Mouse (Mus musculus) layer of hippocampus, adult 2 months (tissue): ENCODE measurements around the gene Olfr477. TPM values are rescaled to one million over a fixed set of nuclear protein-coding genes. Genes with fewer than 3 reads are reported as not detected.
"Not testable (repeated sequence)": the region's sequence is repeated elsewhere in the genome, so short reads cannot be mapped to it uniquely, and the experiment has no call there.

Source experiments
- DNase-seq, 2 experiments: peaks; one replicate each; pipeline ENCODE4 v3.0.0; 2022; ENCODE audit warnings: low spot score in 2 of 2
- H3K27ac ChIP-seq: fragments of 200-600 bp; 2 replicates; pipeline ENCODE4 v1.8.1; 2022
- H3K4me3 ChIP-seq: fragments of 200-600 bp; 2 replicates; pipeline ENCODE4 v1.8.1; 2022; ENCODE audit warnings: mild to moderate bottlenecking
- CTCF ChIP-seq: fragments of 200-600 bp; conservative IDR thresholded peaks from 2 replicates; pipeline ENCODE4 v1.8.1; 2022; ENCODE audit warnings: antibody characterized with exemption, mild to moderate bottlenecking, moderate library complexity
- long read RNA-seq, 2 experiments: library from polyadenylated mRNA; stranded (forward); transcript quantifications; one replicate each; pipeline ENCODE4 v2.0.0; 2021; ENCODE audit warnings: borderline mapping rate in 2 of 2
- total RNA-seq, 2 experiments: library from RNA; stranded (reverse); gene quantifications; 2 replicates each; pipeline ENCODE4 v1.2.3; 2021

Gene Olfr477
- total RNA-seq = not detected
- long read RNA-seq, experiment 1 = 0 reads
- long read RNA-seq, experiment 2 = 0 reads

DNA sequence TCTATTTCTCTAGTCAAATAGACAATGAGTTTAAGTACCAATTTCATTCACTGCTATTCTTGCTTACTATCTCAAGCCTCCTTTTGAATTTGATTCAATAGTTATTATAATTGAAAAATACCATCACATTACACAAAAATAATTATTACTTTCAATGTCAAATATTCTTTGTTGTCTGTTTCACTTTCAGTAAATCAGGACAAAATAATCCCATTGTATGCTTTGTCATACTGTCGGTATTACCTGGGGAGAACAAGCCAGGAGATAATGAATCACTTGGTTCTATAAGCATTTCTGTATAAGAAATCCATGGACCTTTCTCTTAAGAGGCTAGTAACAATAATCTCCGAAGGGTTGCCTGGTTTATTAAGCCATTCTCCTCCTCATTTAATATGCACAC is at the start of gene Olfr477:
TSS of gene Olfr477 (plus strand) at position 301 of the 400 bp plus-strand sequence.
- no peak within 1 kb of the TSS for H3K4me3 ChIP-seq
- TF ChIP-seq CTCF = no peak

DNA sequence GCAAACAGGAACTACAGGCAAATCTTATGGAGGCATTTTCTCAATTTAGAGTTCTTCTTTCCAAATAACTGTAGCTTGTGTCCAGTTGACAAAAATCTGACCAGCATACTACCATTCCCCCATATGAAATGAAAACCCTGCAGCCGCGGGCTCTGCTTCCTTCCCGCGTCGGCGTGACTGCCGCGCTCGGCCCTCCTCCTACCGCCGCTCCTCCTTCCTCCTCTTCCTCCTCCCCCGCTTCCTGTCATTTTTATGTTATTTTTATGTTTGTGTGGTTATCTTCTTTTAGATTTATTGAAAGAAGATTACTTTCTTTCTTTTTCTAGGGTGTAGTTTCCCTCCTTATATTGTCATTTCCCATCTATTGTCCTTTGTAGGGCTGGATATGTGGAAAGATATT is 34.0 kb upstream of the Olfr477 start:
- H3K27ac ChIP-seq, H3K4me3 ChIP-seq, DNase-seq: not testable (repeated sequence)

More for the DNA sequence above, at the start of gene Olfr477:
- H3K27ac ChIP-seq = no peak within 1 kb of the TSS
- DNase-seq = no peak

DNA sequence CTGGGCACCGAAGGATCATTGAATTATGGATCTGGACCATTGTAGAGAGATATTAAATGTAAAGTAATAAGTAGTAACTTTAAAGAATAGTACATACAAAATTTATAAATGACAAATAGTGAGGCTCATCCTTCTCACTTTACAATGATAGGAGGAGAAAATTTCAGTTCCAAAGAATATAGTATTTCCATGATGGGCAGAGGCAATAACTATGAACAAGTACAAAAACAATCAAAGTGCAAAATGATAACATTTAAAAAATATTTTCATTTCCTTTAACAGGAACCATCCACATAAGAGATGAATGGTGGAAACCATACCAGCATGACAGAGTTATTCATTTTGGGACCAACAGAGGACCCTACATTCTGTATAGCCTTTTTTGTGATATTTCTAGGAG is 32.1 kb upstream of the Olfr477 start, which contains the start of gene Olfr474:
TSS of gene Olfr474 (plus strand) at position 301 of the 400 bp plus-strand sequence.
- DNase-seq = no peak
- no peak for TF ChIP-seq CTCF
- no peak within 1 kb of the TSS for H3K27ac ChIP-seq
- H3K4me3 ChIP-seq = no peak within 1 kb of the TSS

DNA sequence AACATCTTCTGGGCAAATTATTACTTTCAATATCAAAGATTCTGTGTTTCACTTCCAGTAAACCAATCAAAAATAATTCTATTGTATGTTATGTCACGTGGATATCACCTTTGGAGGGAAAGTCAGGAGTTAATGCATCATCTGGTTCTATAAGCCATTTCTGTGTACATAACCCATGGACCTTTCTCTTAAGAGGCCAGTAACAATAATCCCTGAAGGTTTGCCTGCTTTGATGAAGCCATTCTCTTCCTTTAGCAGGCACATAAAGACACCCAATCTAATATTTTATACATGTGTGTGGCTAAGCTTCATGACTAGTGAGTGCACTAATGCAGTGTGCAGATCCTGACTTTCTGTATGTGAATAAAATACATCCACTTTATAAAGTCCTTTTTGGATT is 22.0 kb upstream of the Olfr477 start, which contains the start of gene Olfr476:
TSS of gene Olfr476 (plus strand) at position 301 of the 400 bp plus-strand sequence.
- Histone ChIP-seq H3K4me3 (no peak within 1 kb of the TSS), H3K27ac (no peak within 1 kb of the TSS)
- no peak for DNase-seq
- TF ChIP-seq CTCF = no peak

DNA sequence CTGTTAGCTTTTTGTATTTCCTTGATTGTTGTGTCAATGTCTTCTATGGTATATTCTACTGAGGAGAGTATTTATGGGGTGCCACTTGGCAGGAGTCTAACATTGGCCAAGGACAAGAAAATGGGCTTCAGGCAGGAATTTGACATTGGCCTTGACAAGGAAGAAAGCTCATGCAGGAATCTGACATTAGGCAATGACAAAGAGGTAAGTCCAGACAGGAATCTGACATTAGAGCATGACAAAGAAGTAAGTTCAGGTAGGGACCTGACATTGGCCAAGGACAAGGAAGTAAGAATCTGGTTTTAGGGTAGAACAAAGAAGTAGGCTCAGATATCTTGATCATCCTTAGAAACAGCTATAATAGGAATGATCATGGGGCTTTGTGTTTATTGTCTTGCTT is 27.8 kb downstream of the Olfr477 start:
- not testable (repeated sequence) for H3K4me3 ChIP-seq, H3K27ac ChIP-seq, DNase-seq

DNA sequence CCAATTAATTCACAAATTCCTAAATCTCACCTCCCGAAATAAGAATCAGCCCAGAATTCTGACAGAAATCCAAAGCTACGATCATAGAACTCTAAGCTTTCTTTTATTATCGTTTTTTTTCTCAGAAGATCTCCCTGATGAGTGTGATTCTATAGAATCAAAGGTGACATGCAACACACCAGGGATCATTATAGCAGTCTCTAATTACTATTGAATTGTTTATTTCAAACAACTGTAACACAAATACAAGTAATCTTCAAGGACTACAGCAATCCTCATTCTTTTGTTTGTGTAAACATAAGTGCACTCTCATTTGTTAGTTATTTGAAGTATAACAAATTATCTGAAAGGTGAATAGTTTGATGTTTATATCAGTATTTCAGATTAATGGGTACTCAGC is 47.4 kb downstream of the Olfr477 start, which contains the start of gene Olfr478:
TSS of gene Olfr478 (minus strand) at position 101 of the 400 bp plus-strand sequence.
- no peak for TF ChIP-seq CTCF
- no peak within 1 kb of the TSS for H3K4me3 ChIP-seq
- H3K27ac ChIP-seq = no peak within 1 kb of the TSS
- DNase-seq = no peak

Other genes with a start within 250 kb of the Olfr477 start
- gene Cyb5r2, start 228.7 kb upstream of the Olfr477 start, total RNA-seq = under 1 TPM in 1 of 2 experiments, not detected in 1; 0.41 TPM
- gene Ovch2, start 185.5 kb upstream of the Olfr477 start, total RNA-seq = not detected
- gene Olfr467, start 174.4 kb upstream of the Olfr477 start, total RNA-seq = not detected
- not detected for gene Olfr469, start 161.2 kb upstream of the Olfr477 start, total RNA-seq
- not detected for gene Olfr470, start 139.2 kb upstream of the Olfr477 start, total RNA-seq
- not detected for gene Olfr472, start 88.8 kb upstream of the Olfr477 start, total RNA-seq
- not detected for gene Olfr473, start 56.2 kb upstream of the Olfr477 start, total RNA-seq
- gene Olfr474, start 32.0 kb upstream of the Olfr477 start, total RNA-seq = not detected
- not detected for gene Olfr476, start 21.9 kb upstream of the Olfr477 start, total RNA-seq
- gene Olfr478, start 47.3 kb downstream of the Olfr477 start, total RNA-seq = not detected
- gene Olfr479, start 64.0 kb downstream of the Olfr477 start, total RNA-seq = not detected
- gene Olfr480, start 80.7 kb downstream of the Olfr477 start, total RNA-seq = not detected
- gene Olfr481, start 93.2 kb downstream of the Olfr477 start, total RNA-seq = not detected
- 1 to 10 TPM; 2.2 TPM for gene Olfr482, start 110.9 kb downstream of the Olfr477 start, total RNA-seq
- not detected for gene Olfr483, start 114.2 kb downstream of the Olfr477 start, total RNA-seq
- gene Olfr484, start 140.8 kb downstream of the Olfr477 start, total RNA-seq = not detected
- not detected for gene Olfr485, start 173.2 kb downstream of the Olfr477 start, total RNA-seq
- gene Olfr486, start 186.0 kb downstream of the Olfr477 start, total RNA-seq = not detected
- gene Olfr487, start 227.9 kb downstream of the Olfr477 start, total RNA-seq = not detected